ENCODE assay signal across 14 mouse cellular contexts in the genomic region with DNA sequence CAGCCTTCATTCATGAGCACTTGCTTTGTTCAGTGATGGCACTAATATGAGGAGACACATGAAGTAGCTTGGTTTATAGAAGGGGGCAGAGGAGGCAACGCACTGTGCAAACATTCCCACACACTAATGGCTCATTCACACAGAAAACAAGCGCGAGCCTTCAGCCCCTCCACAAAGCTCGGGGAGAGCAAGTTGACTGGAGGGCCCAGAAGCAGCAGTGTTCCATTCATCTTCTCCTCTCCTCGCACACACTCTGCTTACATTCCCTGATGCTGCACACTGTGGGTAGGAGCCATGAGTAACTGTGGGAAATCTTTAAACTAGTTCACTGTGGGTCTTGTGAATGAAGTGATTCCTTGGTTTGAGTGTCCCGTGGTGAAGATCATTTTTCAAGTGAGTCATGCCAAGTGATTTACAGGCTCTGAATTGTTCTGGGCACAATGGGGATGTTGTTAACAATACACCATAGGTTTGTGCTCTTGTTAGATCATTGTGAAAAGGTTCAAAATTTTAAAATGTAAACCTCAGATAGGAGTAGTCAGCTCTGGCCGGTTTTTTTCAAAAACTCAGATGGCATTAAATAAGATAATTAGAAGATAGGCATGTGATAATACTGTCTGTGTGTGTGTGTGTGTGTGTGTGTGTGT.
A peak's percentile ranks its signal among the peaks of the same experiment; 100 is the strongest.
DNase-seq lines count a peak whose midpoint lies in the region; ATAC-seq lines count a peak whose summit lies in the region.
"Had no signal": no experiment of that assay in that cellular context is flagged by ENCODE, and none has a peak within 500 bp of the region (broad histone marks: within the 10 kb centered on the region; RNA-seq: fewer than 3 reads in every experiment).

No protein-coding gene starts in this region.

- no peak for DNase-seq in limb, embryonic 10.5 days (ENCODE audit: low spot score)
- peak; percentile 93 for DNase-seq in retina, postnatal 1 day
- DNase-seq in kidney, adult 8-10 months = no peak
- no peak for DNase-seq in gastrocnemius, adult 18-20 months (ENCODE audit: low spot score)
- no peak for DNase-seq in cerebellum, adult 9-10 months
- DNase-seq: cerebellum, postnatal 14 days; kidney, adult 18-20 months; liver, embryonic 13.5 days had no signal

- H3K27ac ChIP-seq in limb, embryonic 13.5 days = no peak overlapping the region
- H3K27ac ChIP-seq in limb, embryonic 10.5 days = no peak overlapping the region
- no peak overlapping the region for H3K27ac ChIP-seq in forebrain, embryonic 15.5 days (replicated peaks)
- H3K27ac ChIP-seq in midbrain, embryonic 12.5 days (replicated peaks) = no peak overlapping the region
- H3K27ac ChIP-seq: liver, embryonic 13.5 days; stomach, postnatal 0 days had no signal

- H3K9ac ChIP-seq in limb, embryonic 13.5 days = no peak overlapping the region
- no peak overlapping the region for H3K9ac ChIP-seq in forebrain, embryonic 15.5 days (replicated peaks)
- no peak overlapping the region for H3K9ac ChIP-seq in midbrain, embryonic 12.5 days (replicated peaks)
- H3K9ac ChIP-seq: liver, embryonic 13.5 days had no signal

- ATAC-seq in limb, embryonic 13.5 days (ENCODE audit: low FRiP score, low read depth) = peak; percentile 48; the same call in 1 of the 2 replicates
- ATAC-seq in forebrain, embryonic 15.5 days (replicated peaks) = peak; percentile 50
- ATAC-seq in midbrain, embryonic 12.5 days (ENCODE audit: low FRiP score, low read depth) = peak; percentile 82
- ATAC-seq: CD4-positive, CD25-positive, alpha-beta regulatory T cell, adult 4 months had no signal

- H3K36me3 ChIP-seq in limb, embryonic 13.5 days = no peaks in the 10 kb centered on the region
- no peaks in the 10 kb centered on the region for H3K36me3 ChIP-seq in limb, embryonic 10.5 days
- H3K36me3 ChIP-seq in forebrain, embryonic 15.5 days = no peaks in the 10 kb centered on the region
- no peaks in the 10 kb centered on the region for H3K36me3 ChIP-seq in midbrain, embryonic 12.5 days
- H3K36me3 ChIP-seq: liver, embryonic 13.5 days had no signal

- H3K9me3 ChIP-seq in limb, embryonic 13.5 days = no peaks in the 10 kb centered on the region
- H3K9me3 ChIP-seq in limb, embryonic 10.5 days (replicated peaks) = no peaks in the 10 kb centered on the region
- no peaks in the 10 kb centered on the region for H3K9me3 ChIP-seq in forebrain, embryonic 15.5 days
- H3K9me3 ChIP-seq in midbrain, embryonic 12.5 days = no peaks in the 10 kb centered on the region
- H3K9me3 ChIP-seq: liver, embryonic 13.5 days had no signal

- H3K4me1 ChIP-seq in limb, embryonic 13.5 days = no peaks in the 10 kb centered on the region
- no peaks in the 10 kb centered on the region for H3K4me1 ChIP-seq in limb, embryonic 10.5 days
- 0 out of 2 replicates have a peak, but pooled peaks cover 18% of the 10 kb centered on the region for H3K4me1 ChIP-seq in forebrain, embryonic 15.5 days
- peaks cover 12% of the 10 kb centered on the region for H3K4me1 ChIP-seq in midbrain, embryonic 12.5 days
- H3K4me1 ChIP-seq: liver, embryonic 13.5 days had no signal

- H3K4me3 ChIP-seq in limb, embryonic 13.5 days = no peak overlapping the region
- H3K4me3 ChIP-seq in limb, embryonic 10.5 days = no peak overlapping the region
- H3K4me3 ChIP-seq in forebrain, embryonic 15.5 days = no peak overlapping the region
- no peak overlapping the region for H3K4me3 ChIP-seq in midbrain, embryonic 12.5 days
- H3K4me3 ChIP-seq: liver, embryonic 13.5 days had no signal

- H3K4me2 ChIP-seq in limb, embryonic 13.5 days (replicated peaks) = no peak overlapping the region
- no peak overlapping the region for H3K4me2 ChIP-seq in forebrain, embryonic 15.5 days (replicated peaks)
- H3K4me2 ChIP-seq in midbrain, embryonic 12.5 days (replicated peaks) = no peak overlapping the region; the same call in 1 of the 2 replicates
- H3K4me2 ChIP-seq: heart, embryonic 11.5 days; liver, embryonic 13.5 days had no signal

- H3K27me3 ChIP-seq in limb, embryonic 13.5 days = no peaks in the 10 kb centered on the region
- H3K27me3 ChIP-seq in limb, embryonic 10.5 days (ENCODE audit: low read depth, poor library complexity, severe bottlenecking) = no peaks in the 10 kb centered on the region
- no peaks in the 10 kb centered on the region for H3K27me3 ChIP-seq in forebrain, embryonic 15.5 days
- no peaks in the 10 kb centered on the region for H3K27me3 ChIP-seq in midbrain, embryonic 12.5 days
- H3K27me3 ChIP-seq: liver, embryonic 13.5 days had no signal

- WGBS in limb, embryonic 13.5 days = 75% methylated on average over 7 of the region's 7 CpGs
- WGBS in limb, embryonic 10.5 days = 80% methylated on average over 7 of the region's 7 CpGs
- 11% methylated on average over 7 of the region's 7 CpGs for WGBS in forebrain, embryonic 15.5 days
- WGBS in midbrain, embryonic 12.5 days = 34% methylated on average over 7 of the region's 7 CpGs
